Comparison of ENCODE assay signal across 7 mouse cellular contexts in genomic region chr14:25397751-25398150, GRCm38 (mm10).
DNase-seq lines count a peak whose midpoint lies in the region; ATAC-seq lines count a peak whose summit lies in the region.

No protein-coding gene starts in this region.

- H3K27ac ChIP-seq in lung, embryonic 15.5 days = 0 out of 2 replicates have a peak overlapping the region, but pooled peaks have one; percentile 23
- peak overlapping the region; percentile 87 for H3K27ac ChIP-seq in forebrain, embryonic 14.5 days (ENCODE audit: low read depth, low read length)
- peak overlapping the region; percentile 76 for H3K27ac ChIP-seq in liver, embryonic 12.5 days
- H3K27ac ChIP-seq in stomach, embryonic 16.5 days (ENCODE audit: low read length) = peak overlapping the region; percentile 58

- no peaks in the 10 kb centered on the region for H3K9me3 ChIP-seq in lung, embryonic 15.5 days
- no peaks in the 10 kb centered on the region for H3K9me3 ChIP-seq in forebrain, embryonic 14.5 days (replicated peaks; ENCODE audit: control insufficient read depth, low read length)
- no peaks in the 10 kb centered on the region for H3K9me3 ChIP-seq in liver, embryonic 12.5 days (replicated peaks)
- H3K9me3 ChIP-seq in stomach, embryonic 16.5 days (replicated peaks; ENCODE audit: control insufficient read depth, low read length) = no peaks in the 10 kb centered on the region

- no peak overlapping the region for H3K4me3 ChIP-seq in lung, embryonic 15.5 days
- H3K4me3 ChIP-seq in forebrain, embryonic 14.5 days (ENCODE audit: low read depth, low read length) = no peak overlapping the region
- no peak overlapping the region; the same call in 1 of the 2 replicates for H3K4me3 ChIP-seq in liver, embryonic 12.5 days
- H3K4me3 ChIP-seq in stomach, embryonic 16.5 days (replicated peaks; ENCODE audit: low read length) = no peak overlapping the region

- H3K4me1 ChIP-seq in lung, embryonic 15.5 days = peaks cover 23% of the 10 kb centered on the region
- peaks cover 24% of the 10 kb centered on the region for H3K4me1 ChIP-seq in forebrain, embryonic 14.5 days (ENCODE audit: control insufficient read depth, insufficient read depth, low read length)
- peaks cover 84% of the 10 kb centered on the region for H3K4me1 ChIP-seq in liver, embryonic 12.5 days
- peaks cover 17% of the 10 kb centered on the region for H3K4me1 ChIP-seq in stomach, embryonic 16.5 days (ENCODE audit: control insufficient read depth, insufficient read depth, low read length)

- H3K27me3 ChIP-seq in lung, embryonic 15.5 days = no peaks in the 10 kb centered on the region
- H3K27me3 ChIP-seq in forebrain, embryonic 14.5 days (replicated peaks; ENCODE audit: control insufficient read depth, insufficient read depth, low read length) = no peaks in the 10 kb centered on the region
- H3K27me3 ChIP-seq in liver, embryonic 12.5 days (replicated peaks) = no peaks in the 10 kb centered on the region
- no peaks in the 10 kb centered on the region for H3K27me3 ChIP-seq in stomach, embryonic 16.5 days (ENCODE audit: control insufficient read depth, insufficient read depth, low read length)

- DNase-seq in lung, postnatal 4 days = no peak
- peak; percentile 67 for DNase-seq in forebrain, embryonic 14.5 days (ENCODE audit: low spot score)
- DNase-seq in thymus, postnatal 4 days = no peak
- DNase-seq in testis, postnatal 14 days (ENCODE audit: low spot score) = no peak

- ATAC-seq in lung, embryonic 15.5 days (ENCODE audit: borderline replicate concordance, extremely low read depth, low FRiP score, low TSS enrichment) = no peak
- ATAC-seq in forebrain, embryonic 14.5 days = peak; percentile 78
- no peak for ATAC-seq in liver, embryonic 12.5 days
- no peak for ATAC-seq in stomach, embryonic 16.5 days (ENCODE audit: insufficient read depth, low FRiP score)

- WGBS in lung, embryonic 15.5 days = 47% methylated on average over 5 of the region's 5 CpGs
- WGBS in forebrain, embryonic 14.5 days = 5% methylated on average over 5 of the region's 5 CpGs
- WGBS in liver, embryonic 12.5 days (ENCODE audit: insufficient replicate concordance) = 54% methylated on average over 5 of the region's 5 CpGs
- 44% methylated on average over 5 of the region's 5 CpGs for WGBS in stomach, embryonic 16.5 days

- no peak overlapping the region for H3K4me2 ChIP-seq in lung, embryonic 15.5 days
- peak overlapping the region; percentile 27; the same call in 1 of the 2 replicates for H3K4me2 ChIP-seq in forebrain, embryonic 14.5 days (ENCODE audit: low read length)
- peak overlapping the region; percentile 59 for H3K4me2 ChIP-seq in liver, embryonic 12.5 days
- H3K4me2 ChIP-seq in stomach, embryonic 16.5 days (ENCODE audit: low read depth, low read length) = no peak overlapping the region

- H3K36me3 ChIP-seq in lung, embryonic 15.5 days = no peaks in the 10 kb centered on the region
- no peaks in the 10 kb centered on the region for H3K36me3 ChIP-seq in forebrain, embryonic 14.5 days (ENCODE audit: control insufficient read depth, insufficient read depth, low read length)
- no peaks in the 10 kb centered on the region for H3K36me3 ChIP-seq in liver, embryonic 12.5 days
- no peaks in the 10 kb centered on the region for H3K36me3 ChIP-seq in stomach, embryonic 16.5 days (ENCODE audit: control insufficient read depth, insufficient read depth, low read length)

- H3K9ac ChIP-seq in lung, embryonic 15.5 days = no peak overlapping the region
- peak overlapping the region; percentile 22; the same call in 1 of the 2 replicates for H3K9ac ChIP-seq in forebrain, embryonic 14.5 days (ENCODE audit: low read length)
- peak overlapping the region; percentile 43; the same call in 1 of the 2 replicates for H3K9ac ChIP-seq in liver, embryonic 12.5 days
- peak overlapping the region; percentile 62; the same call in 1 of the 2 replicates for H3K9ac ChIP-seq in stomach, embryonic 16.5 days (ENCODE audit: low read length)

Comparison
In these comparisons a context has a peak if more than half of its experiments do, and no peak if none do; other contexts are left out.
1. H3K27ac ChIP-seq: peak in every context shown above with its lines; median percentile 87 in forebrain, embryonic 14.5 days; 76 in liver, embryonic 12.5 days; 58 in stomach, embryonic 16.5 days; 23 in lung, embryonic 15.5 days.
2. H3K4me2 ChIP-seq: peak in forebrain, embryonic 14.5 days (single experiment) and liver, embryonic 12.5 days (single experiment); none in lung, embryonic 15.5 days (single experiment) and stomach, embryonic 16.5 days (single experiment).